Mouse (Mus musculus): ENCODE results near the gene Olfr574. TPM values are rescaled to one million over a fixed set of nuclear protein-coding genes. Genes with fewer than 3 reads are reported as not detected.

The Olfr574 gene
- total RNA-seq (2021) = not detected
- long read RNA-seq, experiment 1 = 0 reads
- long read RNA-seq, experiment 2 = 0 reads

DNA sequence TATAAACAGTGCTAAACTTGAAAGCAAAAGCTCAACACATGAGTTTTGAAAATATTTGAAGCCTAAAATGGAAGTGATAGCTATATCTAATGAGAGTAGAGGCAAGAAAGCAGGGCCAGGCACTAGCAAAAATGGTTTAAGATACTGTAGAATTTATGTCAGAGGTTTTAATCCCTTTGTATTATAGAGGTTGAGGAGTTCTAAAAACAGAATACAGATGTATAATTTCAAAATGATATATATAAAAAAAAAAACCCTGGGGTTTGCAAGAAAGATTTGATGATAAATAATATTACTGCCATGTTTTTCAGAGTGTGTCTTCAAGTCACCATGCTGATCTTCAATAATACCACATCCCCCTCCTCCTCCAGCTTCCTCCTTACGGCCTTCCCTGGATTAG is at the start of gene Olfr574:
TSS of gene Olfr574 (plus strand) at position 301 of the 400 bp plus-strand sequence.
- DNase-seq (ENCODE audit: low spot score in 2 of 2) = no peak
- Histone ChIP-seq H3K27ac (no peak within 1 kb of the TSS), H3K4me3 (no peak within 1 kb of the TSS)
- no peak for TF ChIP-seq CTCF (conservative IDR thresholded peaks at IDR 0.05)

DNA sequence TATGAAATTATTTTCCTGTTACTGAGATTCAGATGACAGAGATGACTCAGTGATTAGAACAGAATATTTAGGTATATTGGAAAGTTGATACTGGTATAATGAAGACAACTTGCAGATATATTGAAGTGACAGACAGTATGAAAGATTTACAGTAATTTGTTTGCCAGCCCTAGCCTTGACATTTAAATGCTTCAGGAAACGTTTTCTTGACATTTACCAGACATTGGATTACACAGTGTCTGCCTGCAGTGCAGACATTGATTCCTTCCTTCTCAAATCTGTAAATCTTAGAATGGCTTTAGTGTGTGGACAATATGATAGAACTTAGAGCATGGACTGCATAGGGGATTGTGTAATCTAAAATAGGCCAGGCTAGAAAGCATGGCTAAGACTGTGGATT is 33.0 kb upstream of the Olfr574 start:
- no peak overlapping the region for H3K4me3 ChIP-seq
- no peak for DNase-seq (ENCODE audit: low spot score in 2 of 2)
- no peak overlapping the region for H3K27ac ChIP-seq
- TF ChIP-seq CTCF (conservative IDR thresholded peaks at IDR 0.05) = no peak

DNA sequence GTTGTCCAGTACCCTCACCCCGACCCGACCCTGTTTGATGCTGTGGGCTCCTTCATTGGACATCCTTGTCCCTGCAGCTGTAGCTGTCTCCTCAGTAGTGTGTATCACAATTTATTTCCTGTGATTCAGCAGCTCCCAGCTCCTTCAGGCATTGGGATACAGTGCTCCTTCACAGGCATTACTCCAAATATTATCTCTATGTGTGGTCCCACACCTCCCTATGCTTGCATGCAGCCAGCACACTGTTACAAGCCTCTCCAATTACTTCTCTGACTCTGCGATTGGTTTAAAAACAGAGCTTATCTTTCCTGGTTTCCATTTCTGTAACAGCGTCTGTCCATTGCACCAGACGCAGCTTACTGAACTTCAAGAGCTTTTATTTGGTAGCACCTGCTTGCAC is 31.9 kb upstream of the Olfr574 start:
- Histone ChIP-seq H3K4me3 (no peak overlapping the region), H3K27ac (no peak overlapping the region)
- no peak for DNase-seq (ENCODE audit: low spot score in 2 of 2)
- TF ChIP-seq CTCF (conservative IDR thresholded peaks at IDR 0.05) = no peak

DNA sequence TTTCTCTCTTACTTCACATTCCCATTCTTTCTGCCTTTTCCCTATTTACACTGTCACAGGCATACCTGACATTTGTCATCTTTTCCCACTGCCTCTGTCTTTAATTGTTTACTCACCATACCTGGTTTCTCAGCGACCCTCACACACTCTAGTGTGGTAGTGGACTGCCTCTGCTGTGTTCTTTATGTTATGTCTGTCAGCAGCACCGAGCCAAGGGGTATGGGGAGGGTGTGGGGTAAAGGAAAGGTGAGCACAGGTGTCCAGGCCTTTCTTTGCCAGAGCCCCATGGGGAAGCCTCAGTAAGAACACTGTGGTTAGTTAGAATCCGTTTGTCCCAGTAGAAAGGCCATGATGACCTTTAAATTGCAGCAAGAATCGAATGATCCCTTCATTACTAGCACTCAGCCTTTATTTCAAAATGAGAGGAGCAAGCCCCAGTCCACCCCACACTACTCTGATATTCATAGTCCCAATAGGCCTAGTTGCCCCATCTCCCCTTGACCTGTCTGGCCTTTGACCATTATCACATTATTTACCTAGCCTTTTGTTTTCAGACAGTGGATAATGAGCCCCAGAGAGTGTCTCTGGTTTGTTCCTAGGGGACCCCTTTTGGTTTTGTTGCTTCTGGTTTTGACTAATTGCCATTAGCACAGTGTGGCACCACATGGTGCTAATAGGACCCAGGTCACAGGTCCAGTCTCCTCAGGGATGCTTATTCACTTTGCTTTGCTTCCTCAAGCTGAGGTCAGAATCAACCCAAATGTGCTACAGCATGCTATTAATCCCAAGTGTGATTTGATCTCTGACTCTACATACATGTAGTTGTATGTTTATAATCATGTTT is 31.0 kb upstream of the Olfr574 start, which contains the start of gene Olfr571:
TSS of gene Olfr571 (minus strand) at position 505 of the 844 bp plus-strand sequence.
- no peak for TF ChIP-seq CTCF (conservative IDR thresholded peaks at IDR 0.05)
- no peak for DNase-seq (ENCODE audit: low spot score in 2 of 2)
- no peak within 1 kb of the TSS for H3K27ac ChIP-seq
- H3K4me3 ChIP-seq = no peak within 1 kb of the TSS

DNA sequence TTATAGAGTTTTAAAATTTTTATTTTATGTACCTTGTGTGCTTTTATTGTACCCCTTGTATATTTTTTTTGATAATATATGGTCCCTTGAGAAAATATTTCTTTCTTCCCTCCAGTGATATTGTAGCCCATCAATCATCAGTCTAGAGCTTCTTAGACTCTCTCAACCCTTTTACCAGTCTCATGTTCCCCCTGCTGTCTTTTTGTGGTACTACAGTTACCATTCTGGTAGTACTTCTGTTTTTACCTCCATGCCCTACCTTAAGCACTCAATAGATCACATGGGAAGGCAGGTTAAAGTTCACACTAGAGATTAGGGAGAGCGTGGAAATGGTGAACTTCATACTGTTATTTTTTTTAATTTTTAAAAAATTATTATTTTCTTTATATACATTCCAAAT is 28.6 kb upstream of the Olfr574 start:
- no peak overlapping the region for H3K4me3 ChIP-seq
- peak; percentile 6 to 46 for DNase-seq (ENCODE audit: low spot score in 2 of 2)
- peak; percentile 78 for TF ChIP-seq CTCF (conservative IDR thresholded peaks at IDR 0.05)
- H3K27ac ChIP-seq = no peak overlapping the region

DNA sequence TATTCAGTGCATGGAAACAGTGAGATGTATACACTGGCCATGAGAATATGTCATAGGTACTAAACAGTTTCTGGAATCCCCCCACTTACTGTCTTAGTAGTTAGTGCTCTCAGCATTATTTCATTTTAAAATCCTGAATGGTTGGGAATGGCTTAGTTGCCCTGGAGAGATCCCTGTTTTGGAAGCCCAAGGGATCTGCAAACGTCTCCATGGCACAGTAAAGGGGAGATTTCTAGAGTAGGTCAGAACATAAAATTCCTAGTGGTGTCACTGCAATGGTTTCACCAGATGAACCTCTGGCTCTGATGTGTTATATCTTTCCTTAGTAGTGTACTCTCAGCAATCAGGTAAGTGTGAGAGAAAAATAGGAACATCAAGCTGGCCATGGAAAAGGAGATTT is 24.2 kb upstream of the Olfr574 start, which contains the start of gene Olfr572:
TSS of gene Olfr572 (plus strand) at position 301 of the 400 bp plus-strand sequence.
- TF ChIP-seq CTCF (conservative IDR thresholded peaks at IDR 0.05) = no peak

GRCm38 (mm10) chr7:102927105-102927504 is 21.2 kb upstream of the Olfr574 start:
- Histone ChIP-seq H3K4me3 (no peak overlapping the region), H3K27ac (no peak overlapping the region)
- no peak for DNase-seq (ENCODE audit: low spot score in 2 of 2)
- TF ChIP-seq CTCF (conservative IDR thresholded peaks at IDR 0.05) = no peak

More for the DNA sequence above, 24.2 kb upstream of the Olfr574 start, which contains the start of gene Olfr572:
- no peak for DNase-seq (ENCODE audit: low spot score in 2 of 2)
- Histone ChIP-seq H3K4me3 (no peak within 1 kb of the TSS), H3K27ac (no peak within 1 kb of the TSS)

DNA sequence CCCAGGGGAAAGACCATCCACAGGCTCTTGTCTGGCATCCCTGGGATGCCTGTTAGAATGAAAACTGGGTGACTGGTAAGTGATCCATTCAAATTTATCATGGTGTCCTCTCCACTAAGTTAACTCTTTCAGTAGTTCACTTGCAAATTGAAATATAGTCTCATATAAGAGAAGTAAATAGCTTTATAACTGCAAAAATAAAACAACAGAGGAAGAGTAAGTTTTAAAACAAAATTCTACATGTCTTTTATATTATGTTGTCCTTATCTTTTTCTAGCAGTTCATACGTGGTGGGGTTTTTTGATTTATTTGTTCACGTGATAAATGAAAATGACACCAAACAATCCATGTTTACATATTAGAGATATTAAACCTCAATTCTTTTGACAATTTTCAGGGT is 5.8 kb upstream of the Olfr574 start, which contains the start of gene Olfr573-ps1:
TSS of gene Olfr573-ps1 (minus strand) at position 101 of the 400 bp plus-strand sequence.
- TF ChIP-seq CTCF (conservative IDR thresholded peaks at IDR 0.05) = no peak
- Histone ChIP-seq H3K27ac (no peak within 1 kb of the TSS), H3K4me3 (no peak within 1 kb of the TSS)
- DNase-seq (ENCODE audit: low spot score in 2 of 2) = no peak

- no peak overlapping the region for H3K4me3 ChIP-seq
- no peak for TF ChIP-seq CTCF (conservative IDR thresholded peaks at IDR 0.05)
- DNase-seq (ENCODE audit: low spot score in 2 of 2) = no peak
- no peak overlapping the region for H3K27ac ChIP-seq
These were observed 4.8 kb upstream of the Olfr574 start for GRCm38 (mm10) chr7:102943417-102943816.

- Histone ChIP-seq H3K4me3 (no peak overlapping the region), H3K27ac (no peak overlapping the region)
- TF ChIP-seq CTCF (conservative IDR thresholded peaks at IDR 0.05) = no peak
- no peak for DNase-seq (ENCODE audit: low spot score in 2 of 2)
These were observed 2.5 kb downstream of the Olfr574 start for GRCm38 (mm10) chr7:102950732-102951131.

- Histone ChIP-seq H3K27ac (no peak overlapping the region), H3K4me3 (no peak overlapping the region)
- no peak for DNase-seq (ENCODE audit: low spot score in 2 of 2)
- no peak for TF ChIP-seq CTCF (conservative IDR thresholded peaks at IDR 0.05)
These were observed 9.9 kb downstream of the Olfr574 start for GRCm38 (mm10) chr7:102958137-102958536.

GRCm38 (mm10) chr7:102958593-102958992 is 10.3 kb downstream of the Olfr574 start, which contains the start of gene Olfr575:
Olfr575 (minus strand) TSS chr7:102958775.
- no peak for TF ChIP-seq CTCF (conservative IDR thresholded peaks at IDR 0.05)
- no peak for DNase-seq (ENCODE audit: low spot score in 2 of 2)
- no peak within 1 kb of the TSS for H3K4me3 ChIP-seq
- H3K27ac ChIP-seq = no peak within 1 kb of the TSS

GRCm38 (mm10) chr7:102962360-102962759 is 14.1 kb downstream of the Olfr574 start, which contains the start of gene Olfr576:
Olfr576 (plus strand) TSS chr7:102962660.
- DNase-seq (ENCODE audit: low spot score in 2 of 2) = no peak
- no peak for TF ChIP-seq CTCF (conservative IDR thresholded peaks at IDR 0.05)
- Histone ChIP-seq H3K4me3 (no peak within 1 kb of the TSS), H3K27ac (no peak within 1 kb of the TSS)

Measured in layer of hippocampus, adult 2 months (tissue).